Mouse (Mus musculus): ENCODE results near the gene Flnb. TPM values are rescaled to one million over a fixed set of nuclear protein-coding genes. Genes with fewer than 3 reads are reported as not detected.

Flnb gene
- total RNA-seq, 2 experiments from 2014 or later: 20.7 to 44.9 TPM

DNA sequence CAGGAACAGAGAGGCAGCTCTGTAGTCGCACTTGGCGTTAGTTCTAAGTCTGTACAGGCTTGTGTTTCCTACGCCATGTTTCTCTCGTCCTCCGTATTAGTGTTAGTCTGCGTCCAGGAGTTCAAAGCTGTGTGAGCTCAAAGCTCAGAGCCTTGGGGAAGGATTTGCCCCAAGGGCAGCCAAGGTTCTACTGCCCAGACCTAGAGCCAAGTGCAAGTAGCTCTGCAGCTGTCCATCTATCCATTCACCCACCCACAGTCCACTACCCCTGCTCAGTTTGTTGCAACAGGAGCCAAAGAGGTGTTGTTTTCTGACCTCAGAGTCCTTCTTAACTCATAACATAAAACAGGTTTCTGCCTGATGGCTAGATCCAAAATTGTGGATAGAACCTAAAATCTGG is 70.5 kb downstream of the Flnb start:
- intact Hi-C loops (cut with DNase I): loop anchor here (5.0 to 10.0 kb wide), 2 partner anchors 46 to 73 kb away; partner anchors contain the start of gene Flnb

DNA sequence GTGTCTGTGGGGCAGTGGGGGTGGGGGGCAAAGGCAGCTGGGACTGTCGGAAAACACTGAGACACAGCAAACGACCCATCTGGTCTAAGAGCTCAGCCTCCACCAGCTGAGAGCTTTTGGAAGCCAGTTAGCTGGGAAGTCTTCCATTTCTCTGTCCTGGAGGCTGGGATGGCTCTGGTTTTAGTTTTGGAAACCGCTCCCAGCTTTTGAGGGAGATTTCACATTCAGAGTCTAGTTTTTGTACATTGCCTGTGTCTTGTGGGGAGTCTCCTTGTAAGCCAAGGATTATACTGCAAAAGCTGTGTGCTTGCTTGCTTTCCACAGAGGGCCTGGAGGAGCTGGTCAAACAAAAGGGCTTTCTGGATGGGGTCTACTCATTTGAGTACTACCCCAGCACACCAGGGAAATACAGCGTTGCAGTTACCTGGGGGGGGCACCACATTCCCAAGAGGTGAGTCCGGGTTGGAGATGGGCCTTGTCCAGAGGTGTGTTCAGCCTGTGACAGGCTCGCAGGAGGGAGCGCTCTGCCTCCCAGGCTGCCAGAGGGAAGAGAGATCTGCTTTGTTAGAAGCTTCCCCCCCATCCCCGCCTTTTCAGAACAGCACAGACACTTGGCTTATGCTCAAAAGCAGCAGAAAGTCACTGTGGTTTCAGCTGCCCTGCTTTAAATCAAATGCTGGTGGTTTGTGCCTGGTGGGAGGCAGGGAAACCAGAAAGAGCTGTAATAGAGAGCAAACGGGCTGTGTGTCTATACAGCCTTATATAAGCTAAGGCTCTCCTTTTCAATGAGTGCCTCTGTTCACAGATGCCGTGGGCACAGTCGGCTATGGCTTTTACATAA is 71.3 kb downstream of the Flnb start:
- intact Hi-C loops (cut with DNase I): loop anchor here (5.0 to 10.0 kb wide), 2 partner anchors 47 to 74 kb away; partner anchors contain the start of gene Flnb
- DNase-seq (ENCODE audit: low spot score in 2 of 2): peak; percentile 62 to 66

More for the DNA sequence above, 70.5 kb downstream of the Flnb start:
- no peak for DNase-seq (ENCODE audit: low spot score in 2 of 2)

DNA sequence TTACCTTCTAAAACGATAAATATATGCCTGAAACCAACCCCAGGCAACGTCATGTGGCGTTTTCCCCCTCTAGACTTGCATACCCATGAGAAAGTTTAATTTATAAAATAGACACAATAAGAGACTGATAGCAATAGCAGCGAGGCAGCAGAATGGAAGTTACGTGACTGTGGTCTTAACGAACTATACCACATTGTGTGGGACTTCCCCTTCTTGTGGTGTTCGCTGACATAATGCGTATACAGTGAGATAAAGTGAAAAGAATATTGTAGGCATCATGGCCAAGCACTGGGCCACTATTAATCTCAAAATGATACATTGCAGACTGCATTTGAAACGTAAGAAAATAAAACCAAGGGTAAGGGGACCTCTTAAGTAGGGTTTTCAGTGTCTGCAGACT is 72.1 kb downstream of the Flnb start:
- intact Hi-C loops (cut with DNase I): loop anchor here (5.0 to 10.0 kb wide), 2 partner anchors 48 to 75 kb away; partner anchors contain the start of gene Flnb
- DNase-seq (ENCODE audit: low spot score in 2 of 2): no peak

DNA sequence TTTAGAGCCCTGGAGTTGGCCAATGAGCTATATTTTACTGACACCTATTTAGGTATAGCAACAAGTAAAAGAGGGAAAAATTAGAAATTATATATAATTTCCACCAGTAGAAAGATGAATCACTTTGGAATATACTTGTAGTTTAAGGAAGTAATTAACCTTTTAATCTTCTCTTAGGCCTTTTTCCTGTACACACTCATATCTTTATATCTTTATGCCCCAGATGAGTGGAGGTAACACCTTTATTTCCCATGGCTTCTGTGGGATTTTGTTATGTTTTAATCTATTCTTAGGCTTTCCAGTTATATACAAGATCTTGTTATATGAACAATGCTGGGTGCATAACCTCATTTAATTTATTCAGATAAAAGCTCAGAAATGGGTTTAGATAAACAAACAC is 73.6 kb downstream of the Flnb start:
- intact Hi-C loops (cut with DNase I): no loop called here

GRCm38 (mm10) chr14:7896126-7896525 is 78.4 kb downstream of the Flnb start:
- intact Hi-C loops (cut with DNase I): no loop called here
- no peak for DNase-seq (ENCODE audit: low spot score in 2 of 2)

More for the DNA sequence above, 73.6 kb downstream of the Flnb start:
- no peak for DNase-seq (ENCODE audit: low spot score in 2 of 2)

DNA sequence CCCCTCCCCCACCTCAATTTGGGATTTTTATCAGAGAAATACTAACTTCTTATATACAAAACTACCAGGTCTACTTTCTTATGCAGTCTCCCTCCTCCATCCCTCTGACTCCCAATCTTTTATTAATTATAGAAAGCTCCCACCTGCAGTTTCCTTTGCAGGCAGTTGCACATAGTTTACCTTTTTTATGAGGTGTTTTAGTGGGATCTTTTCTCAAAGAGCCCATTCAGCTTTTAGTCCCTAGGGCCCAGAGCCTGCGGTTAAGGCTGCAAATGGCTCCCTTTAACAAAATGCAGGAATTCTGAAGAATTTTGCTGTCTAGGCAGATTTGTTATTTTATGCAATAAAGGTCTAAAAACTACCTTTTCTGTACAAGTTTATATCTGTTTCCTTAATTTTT is 78.9 kb downstream of the Flnb start:
- DNase-seq (ENCODE audit: low spot score in 2 of 2): no peak
- intact Hi-C loops (cut with DNase I): no loop called here

DNA sequence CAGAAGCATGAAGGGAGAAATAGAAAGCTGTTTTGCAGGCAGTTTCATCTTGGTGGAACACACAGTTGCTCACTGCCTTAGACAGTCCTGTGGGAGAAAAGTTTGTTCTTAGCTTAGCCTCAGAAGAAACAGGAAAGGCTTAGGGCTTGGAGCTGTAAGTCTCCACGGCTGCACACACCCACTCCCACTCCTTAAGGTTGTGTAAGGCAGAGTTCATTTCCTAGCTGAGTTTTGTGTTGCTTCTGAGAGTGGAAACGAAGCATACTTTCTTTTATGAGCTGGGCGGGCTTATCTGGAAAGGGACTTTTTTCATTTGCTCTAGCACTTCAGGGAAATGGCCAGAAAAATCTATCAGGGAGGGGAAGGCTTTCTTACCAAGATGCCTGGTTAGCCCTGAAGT is 82.2 kb downstream of the Flnb start:
- intact Hi-C loops (cut with DNase I): loop anchor here (5.0 kb wide), 2 partner anchors 37 to 83 kb away; partner anchors contain the start of gene Flnb
- DNase-seq (ENCODE audit: low spot score in 2 of 2): no peak

DNA sequence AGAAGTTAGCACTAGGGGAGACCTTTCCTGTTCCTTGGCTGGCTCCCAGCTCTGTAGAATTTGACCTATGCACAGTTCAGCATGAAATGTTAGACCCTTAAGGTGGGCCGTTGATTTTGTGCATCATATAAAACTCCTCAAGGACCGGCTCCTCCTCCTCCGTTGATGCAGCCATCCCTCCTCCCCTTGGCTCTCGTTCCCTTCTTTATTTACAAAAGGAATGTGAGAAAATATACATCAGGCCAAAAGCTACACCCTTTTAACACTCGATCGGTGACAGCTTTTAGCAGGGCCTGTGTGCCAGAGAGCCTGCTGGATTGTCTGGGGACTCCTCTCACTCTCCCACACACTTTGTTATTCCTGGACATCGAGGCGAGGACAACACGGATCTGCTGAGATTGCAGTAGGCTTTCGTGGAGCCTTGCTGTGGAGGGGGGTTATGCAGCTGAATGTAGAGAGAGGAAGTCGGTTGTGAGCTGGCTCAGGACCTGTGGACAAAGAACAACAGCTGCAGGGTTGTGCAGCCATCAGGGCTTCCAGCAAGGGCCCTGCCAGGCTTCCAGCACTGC is 82.8 kb downstream of the Flnb start:
- peak; percentile 58 to 62 for DNase-seq (ENCODE audit: low spot score in 2 of 2)
- intact Hi-C loops (cut with DNase I): loop anchor here (5.0 kb wide), 2 partner anchors 37 to 83 kb away; partner anchors contain the start of gene Flnb

- intact Hi-C loops (cut with DNase I): loop anchor here (5.0 kb wide), 2 partner anchors 36 to 84 kb away; partner anchors contain the start of gene Flnb
- DNase-seq (ENCODE audit: low spot score in 2 of 2): no peak
Measured at GRCm38 (mm10) chr14:7901484-7902240, 83.9 kb downstream of the Flnb start.

- DNase-seq (ENCODE audit: low spot score in 2 of 2): no peak
- intact Hi-C loops (cut with DNase I): no loop called here
Measured at GRCm38 (mm10) chr14:7907058-7907457, 89.3 kb downstream of the Flnb start.

DNA sequence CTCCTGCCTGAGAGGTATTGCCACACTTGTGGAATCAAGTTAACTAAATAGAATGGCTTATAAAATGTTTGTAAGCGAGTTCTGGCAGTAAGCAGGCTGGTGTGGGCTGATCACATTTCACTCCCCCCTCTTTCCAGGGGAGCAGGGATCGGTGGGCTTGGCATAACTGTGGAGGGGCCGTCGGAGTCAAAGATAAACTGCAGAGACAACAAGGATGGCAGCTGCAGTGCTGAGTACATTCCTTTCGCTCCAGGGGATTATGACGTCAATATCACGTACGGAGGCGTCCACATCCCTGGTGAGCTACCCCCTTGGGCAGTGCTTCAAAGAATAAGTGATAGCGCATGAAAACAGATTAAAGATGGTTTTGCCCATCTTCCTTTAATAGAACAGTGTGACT is 91.7 kb downstream of the Flnb start:
- intact Hi-C loops (cut with DNase I): no loop called here

DNA sequence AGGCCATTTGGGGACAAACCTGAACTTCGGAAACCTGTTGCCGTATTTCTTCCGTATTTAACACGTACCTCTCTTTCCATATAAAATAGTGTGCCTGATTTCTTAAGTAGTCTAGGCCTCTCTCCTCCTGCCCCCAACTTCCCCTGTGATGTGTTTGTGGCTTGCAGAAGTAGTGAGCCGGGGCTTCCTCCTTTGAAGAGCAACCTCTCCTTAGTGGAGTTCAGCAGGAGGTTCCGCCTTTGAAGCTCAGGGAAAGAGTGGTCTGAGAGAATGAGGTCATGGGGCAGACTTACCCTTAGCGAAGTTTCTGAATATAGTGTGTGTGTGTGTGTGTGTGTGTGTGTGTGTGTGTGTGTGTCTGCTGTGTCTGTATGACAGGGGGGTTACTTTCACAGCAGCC is 96.1 kb downstream of the Flnb start:
- no peak for DNase-seq (ENCODE audit: low spot score in 2 of 2)
- intact Hi-C loops (cut with DNase I): no loop called here

More for the DNA sequence above, 91.7 kb downstream of the Flnb start:
- no peak for DNase-seq (ENCODE audit: low spot score in 2 of 2)

DNA sequence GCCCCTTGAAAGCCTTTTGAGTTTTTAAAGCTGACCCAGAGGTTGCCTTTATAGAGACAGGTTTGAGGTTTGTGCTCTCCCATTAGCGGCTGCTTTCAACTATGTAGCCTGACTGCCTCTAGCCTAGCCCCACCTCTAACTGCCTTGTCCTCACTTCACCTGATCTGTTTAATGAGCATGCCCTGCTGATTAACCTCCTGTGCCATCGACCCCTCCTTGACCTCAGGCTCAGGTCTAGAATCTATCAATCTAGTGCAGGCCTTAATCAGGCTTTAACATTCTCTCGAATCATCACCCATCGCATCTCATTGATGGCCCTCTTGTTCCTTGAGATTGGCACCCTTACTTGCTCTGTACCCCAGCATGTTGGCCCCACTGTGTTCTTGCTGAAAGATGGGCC is 96.7 kb downstream of the Flnb start:
- intact Hi-C loops (cut with DNase I): no loop called here

GRCm38 (mm10) chr14:7918150-7918991 is 100.6 kb downstream of the Flnb start:
- no peak for DNase-seq (ENCODE audit: low spot score in 2 of 2)

More for the DNA sequence above, 96.7 kb downstream of the Flnb start:
- no peak for DNase-seq (ENCODE audit: low spot score in 2 of 2)

DNA sequence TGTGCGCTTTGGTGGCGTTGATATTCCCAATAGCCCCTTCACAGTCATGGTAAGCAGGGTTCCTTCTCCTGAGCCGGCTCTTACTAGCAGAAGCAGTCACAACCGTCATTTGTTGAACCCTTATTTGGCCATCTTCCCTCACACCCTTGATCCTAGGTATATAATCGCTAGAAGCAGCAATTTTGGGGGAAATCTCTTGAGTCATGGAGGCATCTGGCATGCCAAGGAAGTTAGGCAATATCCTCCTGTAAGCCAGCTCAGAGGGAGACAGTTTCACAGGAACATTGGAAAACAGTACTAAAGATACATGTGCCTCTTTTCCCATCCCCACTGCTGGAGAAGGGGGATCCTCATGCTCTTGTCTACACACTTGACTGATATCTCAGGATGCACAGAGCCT is 101.6 kb downstream of the Flnb start:
- no peak for DNase-seq (ENCODE audit: low spot score in 2 of 2)
- intact Hi-C loops (cut with DNase I): no loop called here

More at GRCm38 (mm10) chr14:7918150-7918991, 100.6 kb downstream of the Flnb start:
- intact Hi-C loops (cut with DNase I): no loop called here

- intact Hi-C loops (cut with DNase I): no loop called here
- no peak for DNase-seq (ENCODE audit: low spot score in 2 of 2)
Measured at GRCm38 (mm10) chr14:7919921-7920320, 102.2 kb downstream of the Flnb start.

DNA sequence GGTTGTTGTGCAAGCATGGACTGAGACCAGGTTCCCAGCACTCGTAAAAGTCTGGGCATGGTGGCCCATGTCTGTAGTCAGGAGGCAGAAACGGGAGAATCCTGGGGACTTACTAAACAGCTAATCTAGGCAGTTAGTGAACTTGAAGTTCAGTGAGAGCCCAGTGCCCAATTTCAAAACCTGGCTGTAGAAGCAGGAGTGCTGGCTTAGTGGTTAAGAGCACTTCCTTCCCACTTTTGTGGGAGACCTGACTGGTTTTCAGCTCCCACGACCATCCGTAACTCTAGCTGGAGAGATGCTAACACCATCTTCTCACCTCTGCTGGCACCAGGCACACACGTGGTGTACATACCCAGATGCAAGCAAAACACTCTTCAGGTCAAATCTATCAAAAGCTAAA is 103.7 kb downstream of the Flnb start:
- no peak for DNase-seq (ENCODE audit: low spot score in 2 of 2)
- intact Hi-C loops (cut with DNase I): no loop called here

DNA sequence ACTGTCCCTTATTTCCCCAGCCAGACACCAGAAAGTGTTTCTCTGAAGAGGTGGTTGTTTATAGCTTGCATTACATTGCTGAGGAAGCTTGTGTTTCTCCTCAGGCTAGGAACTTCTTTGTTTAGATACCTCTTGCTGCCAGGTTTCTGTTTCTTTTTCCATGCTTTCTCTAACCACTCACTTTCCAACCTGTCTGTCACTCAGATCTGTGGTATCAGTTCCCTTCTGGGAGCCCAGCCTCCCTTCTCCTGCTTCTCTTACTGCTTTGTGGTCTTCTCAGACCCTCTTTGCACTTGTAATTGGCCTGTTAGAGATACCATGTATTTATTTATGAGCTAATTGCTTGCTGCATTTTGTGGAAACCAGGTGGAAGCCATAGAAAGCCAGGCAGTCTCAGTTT is 105.9 kb downstream of the Flnb start:
- intact Hi-C loops (cut with DNase I): no loop called here

DNA sequence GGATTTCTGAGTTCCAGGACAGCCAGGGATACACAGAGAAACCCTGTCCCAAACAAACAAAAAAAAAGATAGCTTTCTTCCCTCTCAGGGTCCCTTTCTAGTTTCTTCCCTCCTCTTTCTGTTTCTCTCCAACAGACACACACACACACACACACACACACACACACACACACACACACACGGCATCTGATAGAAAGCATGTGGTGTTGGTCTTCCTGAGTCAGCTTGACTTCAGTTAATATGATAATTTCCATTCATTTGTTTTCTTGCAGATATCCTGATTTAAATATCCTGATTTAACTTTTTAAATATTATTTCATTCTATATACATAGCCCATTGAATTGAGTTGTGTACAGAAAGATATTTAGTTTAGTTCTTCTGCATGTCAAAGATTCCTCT is 110.6 kb downstream of the Flnb start:
- no peak for DNase-seq (ENCODE audit: low spot score in 2 of 2)
- intact Hi-C loops (cut with DNase I): no loop called here

More for the DNA sequence above, 105.9 kb downstream of the Flnb start:
- DNase-seq (ENCODE audit: low spot score in 2 of 2): no peak
